Mouse (Mus musculus): ENCODE results near the gene Cfap46. TPM values are rescaled to one million over a fixed set of nuclear protein-coding genes. Genes with fewer than 3 reads are reported as not detected.

Cfap46 gene
- polyA plus RNA-seq, 1 experiment from 2014 or later: not detected

DNA sequence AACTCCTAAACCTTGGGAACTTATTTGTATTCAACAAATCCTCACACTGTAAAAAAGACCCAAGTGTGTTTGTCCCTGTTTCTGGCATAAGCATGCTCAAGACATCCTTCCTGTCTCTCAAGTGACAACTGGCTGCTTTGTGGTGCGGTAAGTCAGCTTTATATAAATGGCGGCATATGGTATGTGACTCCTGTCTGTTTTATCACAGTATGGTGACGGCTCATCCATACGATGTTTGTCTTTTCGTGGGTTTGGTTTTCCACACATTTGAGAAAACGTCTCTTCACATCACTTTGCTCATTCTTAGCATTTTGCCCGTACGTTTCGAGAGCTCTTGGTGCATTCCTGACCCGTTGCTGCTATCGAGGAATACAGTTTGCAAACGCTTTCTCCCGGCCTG, 61.0 kb downstream of the Cfap46 start:
- Histone ChIP-seq H3K27me3 (ENCODE audit: control insufficient read depth, insufficient read depth, low read depth, low read length) (no peaks in the 10 kb centered on the region), H3K4me3 (ENCODE audit: low read depth, low read length) (no peak overlapping the region), H3K9ac (ENCODE audit: low read depth, low read length) (no peak overlapping the region), H3K36me3 (ENCODE audit: control insufficient read depth, insufficient read depth) (no peaks in the 10 kb centered on the region), H3K4me2 (ENCODE audit: low read depth, low read length) (no peak overlapping the region), H3K27ac (ENCODE audit: low read length) (no peak overlapping the region), H3K4me1 (ENCODE audit: control insufficient read depth, low read depth, low read length) (no peaks in the 10 kb centered on the region), H3K9me3 (replicated peaks; ENCODE audit: control insufficient read depth, low read length) (no peaks in the 10 kb centered on the region)
- WGBS (ENCODE audit: insufficient replicate concordance): 75% methylated on average over 13 of the region's 13 CpGs
- ATAC-seq (ENCODE audit: low read depth): no peak

GRCm38 (mm10) chr7:139615767-139616766, 67.5 kb downstream of the Cfap46 start:
- Histone ChIP-seq H3K27me3 (ENCODE audit: control insufficient read depth, insufficient read depth, low read depth, low read length) (no peaks in the 10 kb centered on the region), H3K4me3 (ENCODE audit: low read depth, low read length) (no peak overlapping the region), H3K9ac (ENCODE audit: low read depth, low read length) (no peak overlapping the region), H3K27ac (ENCODE audit: low read length) (no peak overlapping the region), H3K4me1 (ENCODE audit: control insufficient read depth, low read depth, low read length) (no peaks in the 10 kb centered on the region), H3K4me2 (ENCODE audit: low read depth, low read length) (no peak overlapping the region), H3K9me3 (replicated peaks; ENCODE audit: control insufficient read depth, low read length) (no peaks in the 10 kb centered on the region), H3K36me3 (ENCODE audit: control insufficient read depth, insufficient read depth) (no peaks in the 10 kb centered on the region)
- 56% methylated on average over 12 of the region's 12 CpGs for WGBS (ENCODE audit: insufficient replicate concordance)
- no peak for ATAC-seq (ENCODE audit: low read depth)

- ATAC-seq (ENCODE audit: low read depth): no peak
- 46% methylated on average over 2 of the region's 2 CpGs for WGBS (ENCODE audit: insufficient replicate concordance)
- Histone ChIP-seq H3K4me1 (ENCODE audit: control insufficient read depth, low read depth, low read length) (no peaks in the 10 kb centered on the region), H3K9ac (ENCODE audit: low read depth, low read length) (no peak overlapping the region), H3K36me3 (ENCODE audit: control insufficient read depth, insufficient read depth) (no peaks in the 10 kb centered on the region), H3K27ac (ENCODE audit: low read length) (no peak overlapping the region), H3K4me3 (ENCODE audit: low read depth, low read length) (no peak overlapping the region), H3K9me3 (replicated peaks; ENCODE audit: control insufficient read depth, low read length) (no peaks in the 10 kb centered on the region), H3K4me2 (ENCODE audit: low read depth, low read length) (no peak overlapping the region), H3K27me3 (ENCODE audit: control insufficient read depth, insufficient read depth, low read depth, low read length) (no peaks in the 10 kb centered on the region)
Measured at GRCm38 (mm10) chr7:139610328-139610727, 73.3 kb downstream of the Cfap46 start.

DNA sequence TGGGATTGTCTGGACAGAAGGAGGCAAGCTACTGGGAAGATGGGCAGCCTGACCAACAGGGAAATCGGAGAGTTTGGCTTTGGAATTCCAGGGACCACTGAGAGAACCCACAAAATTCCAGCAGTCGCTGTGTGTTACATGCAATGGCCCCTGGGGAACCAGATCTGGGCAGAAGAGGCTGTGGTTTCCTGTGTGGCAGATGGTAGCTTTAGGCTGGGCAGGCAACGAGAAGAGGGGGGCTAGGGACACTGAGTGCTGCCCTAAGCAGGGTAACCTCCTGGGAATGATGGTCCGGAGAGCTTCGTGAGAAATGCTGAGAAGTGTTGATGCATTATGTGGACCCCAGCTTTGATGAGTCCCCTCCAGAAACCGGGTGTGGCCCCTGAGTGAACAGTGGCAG, 87.8 kb downstream of the Cfap46 start:
- Histone ChIP-seq H3K4me2 (ENCODE audit: low read depth, low read length) (no peak overlapping the region), H3K4me1 (ENCODE audit: control insufficient read depth, low read depth, low read length) (no peaks in the 10 kb centered on the region), H3K27me3 (ENCODE audit: control insufficient read depth, insufficient read depth, low read depth, low read length) (no peaks in the 10 kb centered on the region; the same call in 1 of the 2 replicates), H3K27ac (ENCODE audit: low read length) (no peak overlapping the region), H3K36me3 (ENCODE audit: control insufficient read depth, insufficient read depth) (no peaks in the 10 kb centered on the region), H3K4me3 (ENCODE audit: low read depth, low read length) (no peak overlapping the region), H3K9me3 (replicated peaks; ENCODE audit: control insufficient read depth, low read length) (no peaks in the 10 kb centered on the region), H3K9ac (ENCODE audit: low read depth, low read length) (no peak overlapping the region)
- 27% methylated on average over 6 of the region's 6 CpGs for WGBS (ENCODE audit: insufficient replicate concordance)
- no peak for ATAC-seq (ENCODE audit: low read depth)

DNA sequence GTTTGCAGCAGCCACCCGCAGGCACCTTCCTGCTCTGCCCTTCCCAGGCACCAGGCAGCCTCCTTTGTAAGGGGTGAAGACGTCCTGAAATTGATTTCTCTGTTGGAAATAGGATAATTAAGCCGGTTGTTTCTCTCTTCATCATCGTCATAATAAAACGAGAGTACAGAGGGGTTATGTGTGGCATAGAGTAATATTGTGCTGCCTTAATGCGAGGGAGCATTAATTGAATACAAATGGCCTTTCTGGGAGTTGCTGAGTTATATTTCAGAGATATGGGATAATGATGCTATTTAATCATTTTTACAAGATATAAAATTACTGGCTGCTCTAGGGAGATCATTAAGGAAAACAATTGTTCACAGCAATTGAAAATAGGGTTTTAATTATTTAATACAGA, 88.3 kb downstream of the Cfap46 start:
- 44% methylated on average over 6 of the region's 6 CpGs for WGBS (ENCODE audit: insufficient replicate concordance)
- no peaks in the 10 kb centered on the region for H3K9me3 ChIP-seq (replicated peaks; ENCODE audit: control insufficient read depth, low read length)

DNA sequence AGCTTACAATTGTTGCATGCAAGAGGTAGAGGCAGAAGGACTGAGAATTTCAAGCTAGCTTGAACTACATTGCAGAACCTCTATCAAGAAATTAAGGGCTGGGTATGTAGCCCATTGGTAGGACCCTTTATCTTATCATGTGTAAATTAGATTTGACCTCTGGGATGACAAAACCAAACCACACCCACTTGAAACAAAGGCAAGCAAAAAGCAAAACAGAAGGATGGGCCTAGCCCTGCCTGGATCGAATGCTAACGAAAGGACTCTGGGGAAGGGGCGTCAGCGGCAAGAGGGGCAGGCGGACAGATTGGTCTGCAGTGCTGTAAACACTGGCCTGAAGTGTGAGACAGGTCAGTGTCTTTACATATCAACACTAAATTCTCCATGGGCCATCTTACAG, 92.3 kb downstream of the Cfap46 start:
- H3K4me2 ChIP-seq (ENCODE audit: low read depth, low read length): no peak overlapping the region
- ATAC-seq (ENCODE audit: low read depth): no peak
- H3K9ac ChIP-seq (ENCODE audit: low read depth, low read length): no peak overlapping the region
- H3K27ac ChIP-seq (ENCODE audit: low read length): no peak overlapping the region
- no peaks in the 10 kb centered on the region for H3K4me1 ChIP-seq (ENCODE audit: control insufficient read depth, low read depth, low read length)
- WGBS (ENCODE audit: insufficient replicate concordance): 56% methylated on average over 5 of the region's 5 CpGs
- H3K27me3 ChIP-seq (ENCODE audit: control insufficient read depth, insufficient read depth, low read depth, low read length): peaks cover 13% of the 10 kb centered on the region
- H3K9me3 ChIP-seq (replicated peaks; ENCODE audit: control insufficient read depth, low read length): no peaks in the 10 kb centered on the region
- no peak overlapping the region for H3K4me3 ChIP-seq (ENCODE audit: low read depth, low read length)
- H3K36me3 ChIP-seq (ENCODE audit: control insufficient read depth, insufficient read depth): no peaks in the 10 kb centered on the region

More for the DNA sequence above, 88.3 kb downstream of the Cfap46 start:
- Histone ChIP-seq H3K27ac (ENCODE audit: low read length) (no peak overlapping the region), H3K4me3 (ENCODE audit: low read depth, low read length) (no peak overlapping the region), H3K4me2 (ENCODE audit: low read depth, low read length) (no peak overlapping the region), H3K36me3 (ENCODE audit: control insufficient read depth, insufficient read depth) (no peaks in the 10 kb centered on the region), H3K9ac (ENCODE audit: low read depth, low read length) (no peak overlapping the region), H3K27me3 (ENCODE audit: control insufficient read depth, insufficient read depth, low read depth, low read length) (no peaks in the 10 kb centered on the region; the same call in 1 of the 2 replicates), H3K4me1 (ENCODE audit: control insufficient read depth, low read depth, low read length) (no peaks in the 10 kb centered on the region)
- no peak for ATAC-seq (ENCODE audit: low read depth)

GRCm38 (mm10) chr7:139590302-139590701, 93.3 kb downstream of the Cfap46 start:
- ATAC-seq (ENCODE audit: low read depth): no peak; the same call in 1 of the 2 replicates
- no peaks in the 10 kb centered on the region for H3K36me3 ChIP-seq (ENCODE audit: control insufficient read depth, insufficient read depth)
- H3K9me3 ChIP-seq (replicated peaks; ENCODE audit: control insufficient read depth, low read length): no peaks in the 10 kb centered on the region
- peaks cover 24% of the 10 kb centered on the region for H3K27me3 ChIP-seq (ENCODE audit: control insufficient read depth, insufficient read depth, low read depth, low read length)
- no peaks in the 10 kb centered on the region for H3K4me1 ChIP-seq (ENCODE audit: control insufficient read depth, low read depth, low read length)
- H3K4me2 ChIP-seq (ENCODE audit: low read depth, low read length): no peak overlapping the region
- WGBS (ENCODE audit: insufficient replicate concordance): 27% methylated on average over 3 of the region's 3 CpGs
- no peak overlapping the region for H3K27ac ChIP-seq (ENCODE audit: low read length)
- H3K4me3 ChIP-seq (ENCODE audit: low read depth, low read length): no peak overlapping the region
- no peak overlapping the region for H3K9ac ChIP-seq (ENCODE audit: low read depth, low read length)

DNA sequence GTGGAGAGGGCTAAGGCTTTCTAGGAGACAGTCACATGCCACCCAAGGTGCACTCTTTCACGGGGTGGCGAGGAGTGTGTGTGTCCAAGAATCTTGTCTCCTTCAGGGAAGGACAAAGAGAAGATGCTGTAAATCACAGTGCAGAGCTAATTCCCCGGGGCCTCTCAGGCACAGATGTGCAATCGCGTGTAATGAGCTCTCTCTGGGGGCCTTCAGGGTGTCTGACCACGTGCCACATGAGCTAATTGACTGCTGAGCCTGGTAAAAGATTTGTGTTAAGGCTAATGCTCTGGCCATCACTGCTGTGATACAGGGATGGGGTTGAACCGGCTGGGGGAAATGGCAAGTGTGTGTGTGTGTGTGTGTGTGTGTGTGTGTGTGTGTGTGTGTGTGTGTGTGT, 95.7 kb downstream of the Cfap46 start:
- 39% methylated on average over 7 of the region's 7 CpGs for WGBS (ENCODE audit: insufficient replicate concordance)
- H3K4me2 ChIP-seq (ENCODE audit: low read depth, low read length): no peak overlapping the region
- H3K36me3 ChIP-seq (ENCODE audit: control insufficient read depth, insufficient read depth): no peaks in the 10 kb centered on the region
- no peak overlapping the region for H3K27ac ChIP-seq (ENCODE audit: low read length)
- H3K27me3 ChIP-seq (ENCODE audit: control insufficient read depth, insufficient read depth, low read depth, low read length): peaks cover 47% of the 10 kb centered on the region
- H3K9me3 ChIP-seq (replicated peaks; ENCODE audit: control insufficient read depth, low read length): no peaks in the 10 kb centered on the region
- no peak overlapping the region for H3K4me3 ChIP-seq (ENCODE audit: low read depth, low read length)
- H3K9ac ChIP-seq (ENCODE audit: low read depth, low read length): no peak overlapping the region
- ATAC-seq (ENCODE audit: low read depth): no peak
- H3K4me1 ChIP-seq (ENCODE audit: control insufficient read depth, low read depth, low read length): no peaks in the 10 kb centered on the region

GRCm38 (mm10) chr7:139585183-139585821, 98.3 kb downstream of the Cfap46 start:
- no peak overlapping the region for H3K4me3 ChIP-seq (ENCODE audit: low read depth, low read length)

More at GRCm38 (mm10) chr7:139585183-139585821, 98.3 kb downstream of the Cfap46 start:
- H3K9ac ChIP-seq (ENCODE audit: low read depth, low read length): no peak overlapping the region
- H3K9me3 ChIP-seq (replicated peaks; ENCODE audit: control insufficient read depth, low read length): no peaks in the 10 kb centered on the region
- H3K27ac ChIP-seq (ENCODE audit: low read length): no peak overlapping the region
- H3K36me3 ChIP-seq (ENCODE audit: control insufficient read depth, insufficient read depth): no peaks in the 10 kb centered on the region
- no peaks in the 10 kb centered on the region for H3K4me1 ChIP-seq (ENCODE audit: control insufficient read depth, low read depth, low read length)
- no peak overlapping the region for H3K4me2 ChIP-seq (ENCODE audit: low read depth, low read length)
- no peak for ATAC-seq (ENCODE audit: low read depth)
- H3K27me3 ChIP-seq (ENCODE audit: control insufficient read depth, insufficient read depth, low read depth, low read length): peaks cover 74% of the 10 kb centered on the region
- 4% methylated on average over 29 of the region's 29 CpGs for WGBS (ENCODE audit: insufficient replicate concordance)

All from liver, embryonic 16.5 days (tissue).